Mouse (Mus musculus) small intestine, adult 2 months (tissue): ENCODE results near the gene Moap1. TPM values are rescaled to one million over a fixed set of nuclear protein-coding genes. Genes with fewer than 3 reads are reported as not detected.

Experiments
- H3K27ac ChIP-seq: fragments of 200-500 bp; 2 replicates; pipeline ENCODE4 v1.5.1; 2012; ENCODE audit warnings: low read depth, low read length, control low read depth, inconsistent platforms; ENCODE audit not compliant: insufficient read depth
- H3K27me3 ChIP-seq: fragments of 200-500 bp; 2 replicates; pipeline ENCODE4 v1.6.1; 2012; ENCODE audit warnings: mild to moderate bottlenecking, moderate library complexity, low read length, inconsistent platforms; ENCODE audit not compliant: control insufficient read depth, insufficient read depth
- H3K36me3 ChIP-seq: fragments of 200-500 bp; 2 replicates; pipeline ENCODE4 v1.6.1; 2012; ENCODE audit warnings: mild to moderate bottlenecking, low read length, control low read depth, inconsistent platforms; ENCODE audit not compliant: control insufficient read depth, insufficient read depth
- H3K4me1 ChIP-seq: fragments of 200-500 bp; 2 replicates; pipeline ENCODE4 v1.6.1; 2012; ENCODE audit warnings: low read length, inconsistent platforms, mixed read lengths; ENCODE audit not compliant: control insufficient read depth, insufficient read depth, insufficient read length
- H3K4me3 ChIP-seq: fragments of 200-500 bp; 2 replicates; pipeline ENCODE4 v1.5.1; 2012; ENCODE audit warnings: low read depth, mild to moderate bottlenecking, control low read depth, inconsistent platforms, low read length, moderate library complexity
- CTCF ChIP-seq: fragments of 200-500 bp; IDR thresholded peaks from 2 replicates; pipeline ENCODE4 v1.5.1; 2012; ENCODE audit warnings: low read depth, mild to moderate bottlenecking, control low read depth, inconsistent platforms, low read length, moderate library complexity, mixed read lengths; ENCODE audit not compliant: insufficient replicate concordance, insufficient read length; ENCODE audit errors: extremely low read depth
- POLR2A ChIP-seq: fragments of 200-500 bp; IDR thresholded peaks from 2 replicates; pipeline ENCODE4 v1.6.1; 2012; ENCODE audit warnings: low read depth, mild to moderate bottlenecking, control low read depth, inconsistent platforms, low read length, moderate library complexity
- WGBS: fragments of 180-500 bp; shearing (Covaris S2); methylation state at CpG from one replicate; pipeline ENCODE4 v1.1.7; 2018; 5-methylcytosine and 5-hydroxymethylcytosine counted together
- polyA plus RNA-seq: library from polyadenylated mRNA; depleted of rRNA; stranded (reverse); fragments of >200 nt; gene quantifications from 2 replicates; pipeline ENCODE4 v1.2.3, GENCODE M21; 2012

The Moap1 gene
- polyA plus RNA-seq, 1 experiment: 0.74 TPM

- Histone ChIP-seq H3K4me3 (peak overlapping the region; percentile 73), H3K27ac (peak overlapping the region; percentile 35), H3K4me1 (peaks cover 7% of the 10 kb centered on the region; the same call in 1 of the 2 replicates), H3K27me3 (no peaks in the 10 kb centered on the region), H3K36me3 (peaks cover 4% of the 10 kb centered on the region; the same call in 1 of the 2 replicates)
- under 1% methylated on average over 33 of the region's 33 CpGs for WGBS
- TF ChIP-seq CTCF: no peak
- TF ChIP-seq POLR2A: no peak
Observed at GRCm38 (mm10) chr12:102743036-102743588, 349 bp downstream of the Moap1 start.

GRCm38 (mm10) chr12:102742056-102742455, 1.4 kb downstream of the Moap1 start:
- Histone ChIP-seq H3K27ac (no peak overlapping the region), H3K27me3 (no peaks in the 10 kb centered on the region), H3K36me3 (0 out of 2 replicates have a peak, but pooled peaks cover 2% of the 10 kb centered on the region), H3K4me1 (peaks cover 5% of the 10 kb centered on the region; the same call in 1 of the 2 replicates), H3K4me3 (no peak overlapping the region)
- TF ChIP-seq POLR2A (no peak), CTCF (no peak)
- 80% methylated on average over 7 of the region's 7 CpGs for WGBS

GRCm38 (mm10) chr12:102740285-102740684, 3.2 kb downstream of the Moap1 start:
- Histone ChIP-seq H3K36me3 (no peaks in the 10 kb centered on the region), H3K27me3 (no peaks in the 10 kb centered on the region), H3K4me3 (no peak overlapping the region), H3K4me1 (peaks cover 5% of the 10 kb centered on the region; the same call in 1 of the 2 replicates), H3K27ac (no peak overlapping the region)
- TF ChIP-seq POLR2A (no peak), CTCF (no peak)
- 67% methylated on average over 3 of the region's 3 CpGs for WGBS

- Histone ChIP-seq H3K27me3 (no peaks in the 10 kb centered on the region), H3K4me3 (no peak overlapping the region), H3K36me3 (no peaks in the 10 kb centered on the region), H3K4me1 (peaks cover 5% of the 10 kb centered on the region; the same call in 1 of the 2 replicates), H3K27ac (no peak overlapping the region)
- WGBS: 68% methylated on average over 5 of the region's 5 CpGs
- TF ChIP-seq CTCF (no peak), POLR2A (no peak)
Observed at GRCm38 (mm10) chr12:102739096-102739495, 4.4 kb downstream of the Moap1 start.

GRCm38 (mm10) chr12:102733381-102733780, 10.1 kb downstream of the Moap1 start:
- H3K4me1 ChIP-seq: peaks cover 19% of the 10 kb centered on the region
- no peaks in the 10 kb centered on the region for H3K27me3 ChIP-seq
- H3K36me3 ChIP-seq: no peaks in the 10 kb centered on the region
- H3K27ac ChIP-seq: no peak overlapping the region
- WGBS: 3% methylated on average over 5 of the region's 5 CpGs
- no peak overlapping the region for H3K4me3 ChIP-seq
- TF ChIP-seq CTCF: peak; percentile 83; the same call in 1 of the 2 replicates
- TF ChIP-seq POLR2A: no peak

GRCm38 (mm10) chr12:102730798-102731619, 12.5 kb downstream of the Moap1 start:
- 11% methylated on average over 16 of the region's 16 CpGs for WGBS
- H3K27me3 ChIP-seq: no peaks in the 10 kb centered on the region
- H3K4me3 ChIP-seq: peak overlapping the region; percentile 20
- H3K4me1 ChIP-seq: peaks cover 26% of the 10 kb centered on the region
- no peaks in the 10 kb centered on the region for H3K36me3 ChIP-seq
- H3K27ac ChIP-seq: peak overlapping the region; percentile 96
- no peak for TF ChIP-seq POLR2A
- TF ChIP-seq CTCF: no peak
